Mouse (Mus musculus) liver, embryonic 16.5 days (tissue): ENCODE data around the gene Rabgap1. TPM values are rescaled to one million over a fixed set of nuclear protein-coding genes. Genes with fewer than 3 reads are reported as not detected.

Experiments used
- ATAC-seq: fragments of 200-750 bp; cut with Nextera tagmentation; 2 replicates; pipeline ENCODE4 v1.8.0; 2017; ENCODE audit warnings: low read depth, mild to moderate bottlenecking, moderate number of reproducible peaks, moderate library complexity
- H3K27ac ChIP-seq: fragments of 300-500 bp; sonication (generic); 2 replicates; pipeline ENCODE4 v1.5.1; 2014; ENCODE audit warnings: mild to moderate bottlenecking, low read length
- H3K27me3 ChIP-seq: fragments of 300-500 bp; sonication (generic); 2 replicates; pipeline ENCODE4 v1.6.1; 2014; ENCODE audit warnings: low read depth, low read length, mixed read lengths; ENCODE audit not compliant: control insufficient read depth, insufficient read depth
- H3K36me3 ChIP-seq: fragments of 300-500 bp; sonication (generic); 2 replicates; pipeline ENCODE4 v1.6.1; 2014; ENCODE audit warnings: mild to moderate bottlenecking; ENCODE audit not compliant: control insufficient read depth, insufficient read depth
- H3K4me1 ChIP-seq: fragments of 300-500 bp; sonication (generic); 2 replicates; pipeline ENCODE4 v1.6.1; 2014; ENCODE audit warnings: low read depth, low read length, mixed read lengths; ENCODE audit not compliant: control insufficient read depth
- H3K4me2 ChIP-seq: fragments of 300-500 bp; sonication (generic); 2 replicates; pipeline ENCODE4 v1.6.1; 2014; ENCODE audit warnings: low read depth, low read length, mixed read lengths
- H3K4me3 ChIP-seq: fragments of 300-500 bp; sonication (generic); 2 replicates; pipeline ENCODE4 v1.5.1; 2014; ENCODE audit warnings: low read depth, mild to moderate bottlenecking, low read length
- H3K9ac ChIP-seq: fragments of 300-500 bp; sonication (generic); 2 replicates; pipeline ENCODE4 v1.6.1; 2014; ENCODE audit warnings: low read depth, low read length
- H3K9me3 ChIP-seq: fragments of 300-500 bp; sonication (generic); replicated peaks from 2 replicates; pipeline ENCODE4 v1.6.1; 2016; ENCODE audit warnings: low read length; ENCODE audit not compliant: control insufficient read depth
- whole genome bisulfite sequencing: fragments of 180-500 bp; shearing (Covaris S2); extraction: QIAGEN DNeasy Blood & Tissue Kit; methylation state at CpG from one replicate; pipeline ENCODE4 v1.1.7; 2014; ENCODE audit not compliant: insufficient replicate concordance; 5-methylcytosine and 5-hydroxymethylcytosine counted together
- polyA plus RNA-seq: library from polyadenylated mRNA; unstranded; fragments of >200 nt; fragmentation: Nextera tagmentation; extraction: Ambion mirVana; gene quantifications from 2 replicates; pipeline ENCODE4 v1.2.1, GENCODE M21; 2015

Gene Rabgap1
- polyA plus RNA-seq, 1 experiment from 2014 or later = 7.2 TPM

DNA sequence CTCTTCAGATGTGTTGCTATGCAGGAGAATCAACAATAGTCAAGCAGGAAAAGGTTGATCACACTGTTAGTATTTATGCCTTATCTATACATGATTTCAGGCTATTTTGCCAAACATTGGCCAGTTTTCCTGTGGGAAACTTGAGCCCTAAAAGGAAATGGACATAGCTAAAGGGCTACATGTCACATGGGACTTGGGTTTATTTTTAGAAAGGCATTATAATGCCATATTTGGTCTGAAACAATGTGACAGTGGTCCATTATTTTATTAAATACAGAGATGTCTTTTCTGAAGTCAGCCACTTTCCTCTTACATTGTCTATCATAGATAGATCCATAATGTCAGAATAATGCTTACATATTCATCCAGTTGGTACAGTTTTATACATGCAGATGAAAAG, 84.5 kb downstream of the Rabgap1 start:
- Histone ChIP-seq H3K27ac (no peak overlapping the region), H3K4me2 (no peak overlapping the region), H3K4me1 (peaks cover 3% of the 10 kb centered on the region), H3K9me3 (no peaks in the 10 kb centered on the region), H3K9ac (no peak overlapping the region), H3K4me3 (no peak overlapping the region), H3K36me3 (no peaks in the 10 kb centered on the region), H3K27me3 (no peaks in the 10 kb centered on the region)
- ATAC-seq = no peak

DNA sequence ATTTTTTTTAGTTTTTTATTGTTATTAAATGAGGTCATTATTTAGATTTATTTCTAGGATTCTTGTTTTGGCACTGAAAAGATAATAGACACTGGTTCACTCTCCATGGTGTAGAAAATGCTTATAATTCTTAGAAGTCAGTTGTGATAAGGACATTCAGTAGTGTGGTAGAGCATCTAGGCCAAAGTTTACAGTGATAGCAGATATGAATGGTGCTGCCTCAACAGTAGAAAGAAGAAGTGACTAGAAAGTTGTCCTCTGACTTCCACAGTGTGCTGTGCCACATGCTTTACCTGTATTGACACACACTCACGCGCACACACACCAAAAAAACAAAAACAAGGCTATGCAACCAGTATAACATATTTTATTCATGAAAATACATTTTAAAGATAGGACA, 86.3 kb downstream of the Rabgap1 start:
- WGBS = 78% methylated on average over 2 of the region's 2 CpGs
- ATAC-seq = no peak; the same call in 1 of the 2 replicates

GRCm38 (mm10) chr2:37530766-37531165, 87.7 kb downstream of the Rabgap1 start:
- Histone ChIP-seq H3K9me3 (no peaks in the 10 kb centered on the region), H3K27ac (no peak overlapping the region), H3K27me3 (no peaks in the 10 kb centered on the region), H3K9ac (no peak overlapping the region), H3K4me3 (no peak overlapping the region), H3K4me1 (peaks cover 3% of the 10 kb centered on the region), H3K36me3 (no peaks in the 10 kb centered on the region), H3K4me2 (no peak overlapping the region)
- ATAC-seq = no peak
- 67% methylated on average over 1 of the region's 1 CpGs for WGBS

More for the DNA sequence above, 86.3 kb downstream of the Rabgap1 start:
- Histone ChIP-seq H3K27ac (no peak overlapping the region), H3K4me2 (no peak overlapping the region), H3K4me3 (no peak overlapping the region), H3K9me3 (no peaks in the 10 kb centered on the region), H3K27me3 (no peaks in the 10 kb centered on the region), H3K36me3 (no peaks in the 10 kb centered on the region), H3K4me1 (peaks cover 3% of the 10 kb centered on the region), H3K9ac (no peak overlapping the region)

GRCm38 (mm10) chr2:37531639-37532038, 88.6 kb downstream of the Rabgap1 start:
- H3K36me3 ChIP-seq = no peaks in the 10 kb centered on the region
- H3K4me3 ChIP-seq = no peak overlapping the region
- peaks cover 3% of the 10 kb centered on the region for H3K4me1 ChIP-seq
- no peak overlapping the region for H3K27ac ChIP-seq
- 44% methylated on average over 3 of the region's 3 CpGs for WGBS
- no peak for ATAC-seq
- no peaks in the 10 kb centered on the region for H3K27me3 ChIP-seq
- H3K4me2 ChIP-seq = no peak overlapping the region
- H3K9me3 ChIP-seq = no peaks in the 10 kb centered on the region
- no peak overlapping the region for H3K9ac ChIP-seq

DNA sequence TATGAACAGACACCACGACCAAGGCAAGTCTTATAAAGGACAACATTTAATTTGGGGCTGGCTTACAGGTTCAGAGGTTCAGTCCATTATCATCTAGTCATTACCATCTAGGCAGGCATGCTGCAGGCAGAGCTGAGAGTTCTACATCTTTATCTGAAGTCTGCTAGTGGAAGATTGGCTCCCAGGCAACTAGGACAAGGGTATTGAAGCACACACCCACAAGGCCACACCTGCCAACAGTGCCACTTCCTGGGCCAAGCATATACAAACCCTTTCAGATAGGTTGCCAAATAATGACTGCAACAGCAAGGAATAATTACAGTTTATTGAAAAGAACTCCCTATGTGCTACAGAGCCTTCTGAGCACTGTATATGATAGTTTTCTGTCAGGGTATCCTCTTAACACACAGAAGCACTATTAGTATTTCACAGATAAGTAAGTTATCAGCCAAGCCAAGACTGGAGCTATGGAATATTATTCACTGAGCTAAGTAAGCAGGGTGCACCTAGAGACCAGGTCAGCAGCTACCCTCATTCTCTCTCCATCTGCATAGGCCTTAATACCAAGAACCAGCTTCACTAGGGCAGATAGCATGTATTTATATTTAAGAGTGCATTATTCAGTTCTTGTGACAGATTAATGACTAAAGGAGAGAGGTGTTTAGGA, 106.4 kb downstream of the Rabgap1 start:
- 18% methylated on average over 1 of the region's 1 CpGs for WGBS
- peaks cover 26% of the 10 kb centered on the region for H3K4me1 ChIP-seq
- H3K27ac ChIP-seq = peak overlapping the region; percentile 79
- no peak overlapping the region for H3K9ac ChIP-seq
- peak overlapping the region; percentile 57 for H3K4me2 ChIP-seq
- H3K4me3 ChIP-seq = no peak overlapping the region
- no peaks in the 10 kb centered on the region for H3K27me3 ChIP-seq
- no peaks in the 10 kb centered on the region for H3K9me3 ChIP-seq
- peaks cover 3% of the 10 kb centered on the region for H3K36me3 ChIP-seq
- ATAC-seq = peak; percentile 98

- H3K9me3 ChIP-seq = no peaks in the 10 kb centered on the region
- no peaks in the 10 kb centered on the region for H3K4me1 ChIP-seq
- H3K27me3 ChIP-seq = no peaks in the 10 kb centered on the region
- peaks cover 10% of the 10 kb centered on the region for H3K36me3 ChIP-seq
- ATAC-seq = no peak
- no peak overlapping the region for H3K27ac ChIP-seq
- H3K4me2 ChIP-seq = no peak overlapping the region
- H3K9ac ChIP-seq = no peak overlapping the region
- WGBS = 60% methylated on average over 2 of the region's 2 CpGs
- no peak overlapping the region for H3K4me3 ChIP-seq
These were observed 113.3 kb downstream of the Rabgap1 start for GRCm38 (mm10) chr2:37556366-37556765.

DNA sequence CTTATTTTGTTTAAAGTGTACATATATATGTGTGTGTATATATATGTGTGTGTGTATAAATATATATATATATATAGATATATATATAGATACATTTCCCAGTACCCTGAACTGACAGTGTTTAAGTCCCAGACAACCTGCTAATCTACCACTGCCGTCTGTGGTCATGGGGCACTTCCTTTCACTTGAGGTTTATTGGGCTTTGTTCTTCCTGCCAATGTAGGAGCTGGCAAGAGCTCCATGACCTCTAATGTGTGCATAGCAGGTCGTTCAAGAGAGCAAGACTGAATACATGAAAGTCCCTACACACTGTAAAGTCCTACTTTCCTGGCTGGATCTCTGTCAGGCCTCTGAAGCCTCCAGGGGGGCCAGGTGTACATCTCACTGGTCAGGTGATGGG, 122.5 kb downstream of the Rabgap1 start:
- Histone ChIP-seq H3K27me3 (no peaks in the 10 kb centered on the region), H3K9me3 (no peaks in the 10 kb centered on the region), H3K27ac (no peak overlapping the region), H3K9ac (no peak overlapping the region), H3K36me3 (peaks cover 8% of the 10 kb centered on the region), H3K4me2 (no peak overlapping the region), H3K4me3 (no peak overlapping the region), H3K4me1 (peaks cover 6% of the 10 kb centered on the region)
- no peak for ATAC-seq
- WGBS = 14% methylated on average over 2 of the region's 2 CpGs

DNA sequence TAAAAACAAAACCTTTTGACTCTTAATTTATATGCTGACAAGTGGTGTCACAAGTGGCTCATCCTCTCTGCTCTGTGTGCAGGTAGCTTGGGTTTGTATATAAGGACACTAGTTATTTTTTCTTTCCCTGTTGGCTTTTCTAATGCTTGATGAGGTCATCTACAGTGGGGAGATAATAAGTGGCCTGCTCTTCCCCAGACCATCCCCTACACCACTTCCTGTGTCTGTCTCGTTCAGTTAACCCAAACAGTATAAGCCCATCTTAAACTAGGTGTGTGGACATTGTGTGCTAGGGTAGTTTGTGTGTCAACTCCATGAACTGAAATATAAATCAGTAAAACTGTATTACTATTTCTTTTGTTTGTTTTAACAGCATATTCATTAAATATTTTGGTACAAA, 123.0 kb downstream of the Rabgap1 start:
- Histone ChIP-seq H3K27me3 (no peaks in the 10 kb centered on the region), H3K27ac (no peak overlapping the region), H3K36me3 (peaks cover 8% of the 10 kb centered on the region), H3K9me3 (no peaks in the 10 kb centered on the region), H3K9ac (no peak overlapping the region), H3K4me3 (no peak overlapping the region), H3K4me1 (peaks cover 6% of the 10 kb centered on the region), H3K4me2 (no peak overlapping the region)
- ATAC-seq = no peak
- 17% methylated on average over 1 of the region's 1 CpGs for WGBS

GRCm38 (mm10) chr2:37569888-37570287, 126.8 kb downstream of the Rabgap1 start:
- peak; percentile 44 for ATAC-seq
- Histone ChIP-seq H3K36me3 (peaks cover under 1% of the 10 kb centered on the region; the same call in 1 of the 2 replicates), H3K4me3 (no peak overlapping the region), H3K27ac (no peak overlapping the region), H3K4me1 (peaks cover 6% of the 10 kb centered on the region), H3K9ac (no peak overlapping the region), H3K9me3 (no peaks in the 10 kb centered on the region), H3K27me3 (no peaks in the 10 kb centered on the region), H3K4me2 (no peak overlapping the region)
- 59% methylated on average over 5 of the region's 5 CpGs for WGBS
